Mouse (Mus musculus): ENCODE results near the gene Bpifb1. TPM values are rescaled to one million over a fixed set of nuclear protein-coding genes. Genes with fewer than 3 reads are reported as not detected.
A peak's percentile ranks its signal among the peaks of the same experiment; 100 is the strongest.

Gene Bpifb1
- polyA plus RNA-seq, 1 experiment: 0.21 TPM

DNA sequence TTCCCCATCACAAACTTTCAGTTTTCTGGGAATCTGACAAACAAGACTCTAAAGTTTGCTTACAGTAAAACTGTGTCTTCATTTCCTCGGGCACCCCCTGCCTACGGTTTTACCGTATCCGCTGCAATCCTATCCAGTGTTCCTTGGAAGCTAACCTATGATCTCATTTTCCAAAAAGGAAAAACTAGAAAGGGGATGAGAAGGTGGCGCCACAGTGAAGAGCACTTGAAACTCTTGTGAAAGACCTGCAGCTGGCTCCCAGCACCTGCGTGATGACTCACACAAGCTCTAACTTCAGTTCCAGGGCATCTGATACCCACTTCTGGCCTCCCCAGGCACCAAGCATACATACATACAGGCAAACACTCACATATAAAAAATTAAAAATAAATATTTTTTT lies 5.3 kb upstream of the Bpifb1 start:
- DNase-seq (ENCODE audit: low read depth): no peak
- no peak for TF ChIP-seq CTCF (IDR thresholded peaks at IDR 0.05; ENCODE audit: borderline replicate concordance, extremely low read depth, insufficient read depth, insufficient read length)
- TF ChIP-seq POLR2A (IDR thresholded peaks at IDR 0.05; ENCODE audit: borderline replicate concordance, extremely low read depth, insufficient read depth, insufficient read length, poor library complexity, severe bottlenecking): no peak

DNA sequence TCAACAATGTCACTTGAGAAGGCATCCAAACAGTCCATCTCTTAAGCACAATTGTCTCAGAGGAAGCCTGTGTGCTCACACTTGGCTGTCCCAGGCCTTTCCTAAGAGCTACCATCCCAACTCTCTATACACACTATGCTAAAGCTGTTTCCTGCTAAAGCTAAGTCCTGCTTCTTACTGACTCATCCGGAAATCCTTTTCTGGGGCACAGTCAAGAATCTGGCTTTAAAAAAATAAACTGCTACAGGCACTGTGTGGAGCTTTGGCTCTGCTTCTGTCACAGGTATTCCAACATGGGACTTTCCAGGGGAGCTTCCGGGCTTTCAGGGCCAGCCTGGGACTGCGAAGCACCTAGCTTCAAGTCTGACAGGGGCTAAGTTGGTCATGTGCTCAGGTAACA lies 4.9 kb upstream of the Bpifb1 start:
- DNase-seq (ENCODE audit: low read depth): no peak
- no peak for TF ChIP-seq POLR2A (IDR thresholded peaks at IDR 0.05; ENCODE audit: borderline replicate concordance, extremely low read depth, insufficient read depth, insufficient read length, poor library complexity, severe bottlenecking)
- no peak for TF ChIP-seq CTCF (IDR thresholded peaks at IDR 0.05; ENCODE audit: borderline replicate concordance, extremely low read depth, insufficient read depth, insufficient read length)

DNA sequence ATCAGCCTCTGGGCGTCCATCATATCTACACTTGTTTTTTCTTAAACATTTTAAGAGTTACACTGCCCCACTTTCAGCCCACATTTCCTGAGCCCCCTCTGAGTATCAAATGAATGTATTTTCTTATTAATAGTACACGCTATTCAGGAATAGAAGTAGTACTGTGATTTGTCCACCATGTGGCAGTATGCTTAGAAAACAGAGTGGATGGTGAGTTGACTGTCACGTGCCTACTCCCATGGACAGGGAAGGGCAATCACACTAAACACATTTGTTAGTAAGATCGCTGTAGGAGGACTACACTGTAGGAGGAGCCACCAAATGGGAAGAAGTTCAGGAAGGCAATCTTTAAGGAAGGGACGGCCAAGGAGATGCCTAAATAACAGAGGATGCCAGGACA lies 3.1 kb upstream of the Bpifb1 start:
- peak; percentile 19 for DNase-seq (ENCODE audit: low read depth)
- peak; percentile 24; the same call in 1 of the 2 replicates for TF ChIP-seq CTCF (IDR thresholded peaks at IDR 0.05; ENCODE audit: borderline replicate concordance, extremely low read depth, insufficient read depth, insufficient read length)
- no peak for TF ChIP-seq POLR2A (IDR thresholded peaks at IDR 0.05; ENCODE audit: borderline replicate concordance, extremely low read depth, insufficient read depth, insufficient read length, poor library complexity, severe bottlenecking)

- DNase-seq (ENCODE audit: low read depth): no peak
- TF ChIP-seq POLR2A (IDR thresholded peaks at IDR 0.05; ENCODE audit: borderline replicate concordance, extremely low read depth, insufficient read depth, insufficient read length, poor library complexity, severe bottlenecking) (no peak), CTCF (IDR thresholded peaks at IDR 0.05; ENCODE audit: borderline replicate concordance, extremely low read depth, insufficient read depth, insufficient read length) (no peak)
Measured at GRCm38 (mm10) chr2:154189877-154190434, 662 bp upstream of the Bpifb1 start.

DNA sequence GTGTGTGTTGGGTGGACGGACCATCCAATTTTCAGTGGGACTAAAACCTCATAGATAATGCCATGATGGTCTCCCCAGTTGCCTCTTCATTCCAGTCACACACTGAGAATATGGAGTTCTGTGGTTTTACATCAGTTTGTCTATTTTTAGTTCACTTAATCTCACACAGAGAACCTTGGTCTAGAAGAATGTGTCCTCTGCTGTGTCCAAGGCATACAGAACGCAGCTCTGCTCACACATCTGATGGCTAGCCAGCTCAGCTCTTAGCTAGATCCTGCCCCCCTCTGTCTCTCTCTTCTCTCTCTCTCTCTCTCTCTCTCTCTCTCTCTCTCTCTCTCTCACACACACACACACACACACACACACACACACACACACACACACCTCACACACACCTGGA lies 1.5 kb downstream of the Bpifb1 start:
- no peak for TF ChIP-seq POLR2A (IDR thresholded peaks at IDR 0.05; ENCODE audit: borderline replicate concordance, extremely low read depth, insufficient read depth, insufficient read length, poor library complexity, severe bottlenecking)
- no peak for TF ChIP-seq CTCF (IDR thresholded peaks at IDR 0.05; ENCODE audit: borderline replicate concordance, extremely low read depth, insufficient read depth, insufficient read length)
- DNase-seq (ENCODE audit: low read depth): no peak

GRCm38 (mm10) chr2:154193071-154193470 lies 2.5 kb downstream of the Bpifb1 start:
- no peak for DNase-seq (ENCODE audit: low read depth)
- TF ChIP-seq CTCF (IDR thresholded peaks at IDR 0.05; ENCODE audit: borderline replicate concordance, extremely low read depth, insufficient read depth, insufficient read length) (no peak), POLR2A (IDR thresholded peaks at IDR 0.05; ENCODE audit: borderline replicate concordance, extremely low read depth, insufficient read depth, insufficient read length, poor library complexity, severe bottlenecking) (no peak)

DNA sequence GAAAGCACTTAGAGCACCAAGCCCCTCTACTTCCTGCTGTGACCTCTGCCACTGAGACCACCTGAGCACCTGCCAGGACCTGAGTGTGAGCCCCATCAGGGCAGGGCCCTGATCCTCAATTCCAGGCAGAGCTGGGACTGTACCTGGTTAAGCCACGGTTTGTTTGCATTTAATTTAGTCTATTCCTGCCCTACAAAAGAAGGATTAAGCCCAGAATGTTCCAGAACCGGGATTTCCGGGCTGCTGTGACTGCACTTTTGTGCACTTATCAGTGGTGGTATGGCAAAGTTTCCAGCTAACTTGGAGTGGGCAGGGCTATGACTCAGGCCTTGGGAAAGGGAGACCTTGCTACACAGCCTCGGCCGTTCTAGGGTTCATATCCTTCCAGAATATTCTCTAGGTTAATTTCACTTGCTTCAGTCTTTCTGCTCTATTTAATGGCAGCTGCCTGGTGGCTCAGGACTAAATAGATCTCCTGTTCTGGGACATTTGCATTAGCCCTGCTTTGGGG lies 3.4 kb downstream of the Bpifb1 start:
- no peak for DNase-seq (ENCODE audit: low read depth)
- TF ChIP-seq CTCF (IDR thresholded peaks at IDR 0.05; ENCODE audit: borderline replicate concordance, extremely low read depth, insufficient read depth, insufficient read length) (no peak), POLR2A (IDR thresholded peaks at IDR 0.05; ENCODE audit: borderline replicate concordance, extremely low read depth, insufficient read depth, insufficient read length, poor library complexity, severe bottlenecking) (no peak)

DNA sequence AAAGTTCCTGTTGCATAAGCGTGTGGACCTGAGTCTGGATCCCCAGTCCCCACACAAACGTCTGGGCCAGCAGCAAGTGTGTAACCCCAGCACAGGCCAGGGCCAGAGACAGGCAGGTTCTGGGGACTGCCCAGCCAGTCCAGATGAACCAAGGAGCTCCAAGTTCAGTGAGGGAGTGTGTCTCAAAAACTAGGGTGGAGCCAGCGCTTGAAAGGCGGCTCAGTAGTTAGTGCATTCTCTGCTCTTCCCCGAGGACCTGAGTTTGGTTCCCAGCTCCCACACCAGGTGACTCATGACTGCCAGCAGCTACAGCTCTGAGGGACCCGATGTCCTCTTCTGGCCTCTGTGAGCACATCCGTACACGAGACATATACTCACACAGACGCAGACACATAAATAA lies 6.4 kb downstream of the Bpifb1 start:
- no peak for DNase-seq (ENCODE audit: low read depth)
- TF ChIP-seq POLR2A (IDR thresholded peaks at IDR 0.05; ENCODE audit: borderline replicate concordance, extremely low read depth, insufficient read depth, insufficient read length, poor library complexity, severe bottlenecking) (no peak), CTCF (IDR thresholded peaks at IDR 0.05; ENCODE audit: borderline replicate concordance, extremely low read depth, insufficient read depth, insufficient read length) (no peak)

GRCm38 (mm10) chr2:154204630-154205029 lies 14.0 kb downstream of the Bpifb1 start:
- TF ChIP-seq CTCF (IDR thresholded peaks at IDR 0.05; ENCODE audit: borderline replicate concordance, extremely low read depth, insufficient read depth, insufficient read length): no peak
- TF ChIP-seq POLR2A (IDR thresholded peaks at IDR 0.05; ENCODE audit: borderline replicate concordance, extremely low read depth, insufficient read depth, insufficient read length, poor library complexity, severe bottlenecking): no peak
- no peak for DNase-seq (ENCODE audit: low read depth)

DNA sequence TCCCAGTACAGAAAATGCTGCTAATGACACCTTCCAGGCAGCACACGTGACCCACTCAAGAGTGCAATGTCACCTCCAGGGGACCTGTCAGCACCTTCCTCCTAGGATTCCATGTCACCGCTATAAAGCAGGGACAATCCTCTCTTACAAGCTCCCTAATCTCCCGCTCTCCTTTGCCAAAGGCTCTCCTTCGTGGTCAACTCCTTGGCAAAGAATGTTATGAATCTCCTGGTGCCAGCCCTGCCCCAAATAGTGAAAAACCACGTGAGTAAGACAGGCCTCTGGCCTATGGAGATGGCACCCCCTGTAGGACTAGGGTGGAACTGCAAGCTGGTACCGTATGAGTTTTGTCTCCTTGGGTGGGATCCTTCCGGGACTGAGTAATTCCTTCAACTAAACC lies 16.3 kb downstream of the Bpifb1 start:
- no peak for DNase-seq (ENCODE audit: low read depth)
- TF ChIP-seq POLR2A (IDR thresholded peaks at IDR 0.05; ENCODE audit: borderline replicate concordance, extremely low read depth, insufficient read depth, insufficient read length, poor library complexity, severe bottlenecking): no peak
- peak; percentile 61; the same call in 1 of the 2 replicates for TF ChIP-seq CTCF (IDR thresholded peaks at IDR 0.05; ENCODE audit: borderline replicate concordance, extremely low read depth, insufficient read depth, insufficient read length)

GRCm38 (mm10) chr2:154209112-154209511 lies 18.5 kb downstream of the Bpifb1 start:
- DNase-seq (ENCODE audit: low read depth): peak; percentile 62

DNA sequence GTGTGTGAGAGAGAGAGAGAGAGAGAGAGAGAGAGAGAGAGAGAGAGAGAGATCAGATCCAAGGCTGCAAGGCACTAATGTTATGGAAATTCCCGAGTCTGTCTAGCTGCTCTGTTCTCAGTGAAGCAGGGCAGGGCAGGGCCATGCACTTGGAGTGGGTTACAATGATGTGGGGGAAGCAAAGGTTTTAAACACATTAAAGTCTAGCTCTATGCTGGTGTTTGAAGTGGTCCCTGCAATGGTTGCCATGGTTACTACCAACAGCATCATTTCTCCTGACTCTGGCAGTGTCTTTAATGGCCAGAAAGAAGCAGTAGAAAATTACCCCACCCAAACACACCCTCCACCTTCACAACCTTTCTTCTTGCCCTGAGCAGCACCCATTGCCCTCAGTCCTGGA lies 20.5 kb downstream of the Bpifb1 start:
- TF ChIP-seq POLR2A (IDR thresholded peaks at IDR 0.05; ENCODE audit: borderline replicate concordance, extremely low read depth, insufficient read depth, insufficient read length, poor library complexity, severe bottlenecking) (no peak), CTCF (IDR thresholded peaks at IDR 0.05; ENCODE audit: borderline replicate concordance, extremely low read depth, insufficient read depth, insufficient read length) (no peak)
- DNase-seq (ENCODE audit: low read depth): peak; percentile 63

More at GRCm38 (mm10) chr2:154209112-154209511, 18.5 kb downstream of the Bpifb1 start:
- no peak for TF ChIP-seq POLR2A (IDR thresholded peaks at IDR 0.05; ENCODE audit: borderline replicate concordance, extremely low read depth, insufficient read depth, insufficient read length, poor library complexity, severe bottlenecking)
- TF ChIP-seq CTCF (IDR thresholded peaks at IDR 0.05; ENCODE audit: borderline replicate concordance, extremely low read depth, insufficient read depth, insufficient read length): peak; percentile 62

Data from brain, embryonic 14.5 days (tissue).